Mouse (Mus musculus): ENCODE data around the gene Gm20431.
A peak's percentile ranks its signal among the peaks of the same experiment; 100 is the strongest.
"Not testable (repeated sequence)": the region's sequence is repeated elsewhere in the genome, so short reads cannot be mapped to it uniquely, and the experiment has no call there.

The Gm20431 gene

DNA sequence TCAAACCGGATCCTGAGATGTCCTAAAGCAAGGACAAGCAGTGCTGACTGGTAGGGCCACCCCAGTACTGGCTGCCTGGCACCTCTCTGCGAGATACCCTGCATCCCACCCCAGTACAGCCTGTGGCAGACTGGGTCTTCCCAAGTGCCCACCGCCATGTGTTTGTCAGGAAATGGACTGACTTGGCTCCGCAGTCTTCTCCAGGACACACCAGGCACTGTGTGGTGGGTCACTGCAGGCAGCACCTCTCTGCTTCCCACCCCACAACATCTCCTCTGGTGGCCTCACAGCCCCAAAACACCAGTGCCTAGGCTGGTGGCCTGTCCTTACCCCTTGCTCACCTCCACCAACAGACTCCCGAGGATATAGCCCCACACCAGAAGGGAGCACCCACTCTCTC is 30.9 kb downstream of the Gm20431 start:
- DNase-seq (ENCODE audit: low spot score): no peak

DNA sequence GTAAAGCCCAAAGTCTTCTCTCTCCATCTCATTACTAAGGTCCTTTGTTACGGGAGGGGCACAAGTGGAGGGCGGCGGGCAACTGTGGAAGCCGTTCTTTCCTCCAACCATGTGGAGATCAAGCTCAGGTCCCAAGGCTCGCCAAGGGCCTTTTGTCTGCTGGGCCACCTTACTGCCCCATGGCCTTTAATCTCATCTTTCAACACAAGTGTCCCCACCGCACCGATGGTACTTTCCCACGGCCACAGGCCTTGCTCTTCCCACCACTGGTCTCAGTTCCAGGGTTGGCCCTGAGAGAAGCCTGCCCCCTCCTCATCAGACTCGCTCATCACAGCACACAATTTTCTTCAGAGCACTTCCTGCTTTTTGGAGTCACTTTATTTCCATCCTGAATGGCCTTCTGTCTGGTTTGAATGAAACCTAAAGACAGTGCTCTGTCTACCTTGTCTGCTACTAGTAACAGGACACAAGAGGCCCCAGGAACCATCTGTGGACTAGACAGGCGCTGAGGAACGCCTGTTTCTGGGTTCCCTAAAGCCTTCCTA is 31.6 kb downstream of the Gm20431 start:
- no peak for DNase-seq (ENCODE audit: low spot score)

DNA sequence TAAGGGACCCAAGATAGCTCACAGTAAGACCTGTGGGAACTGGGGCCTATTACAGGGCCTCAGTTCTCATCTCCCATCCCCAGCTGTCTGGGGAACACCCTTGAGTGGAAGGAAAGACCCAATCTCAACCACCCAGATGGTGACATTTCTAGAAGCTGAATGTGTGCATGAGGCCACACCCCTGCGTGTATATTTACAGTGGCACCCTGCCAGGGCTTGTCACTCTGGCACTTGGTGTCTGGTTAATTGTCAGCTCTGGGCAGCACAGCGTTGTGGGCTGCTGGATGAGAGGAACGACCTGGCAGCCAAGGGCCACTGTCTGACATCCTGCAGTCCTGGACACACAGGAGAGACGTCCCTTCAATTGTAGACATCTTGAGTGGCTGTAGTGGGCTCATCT is 32.4 kb downstream of the Gm20431 start:
- no peak for DNase-seq (ENCODE audit: low spot score)

DNA sequence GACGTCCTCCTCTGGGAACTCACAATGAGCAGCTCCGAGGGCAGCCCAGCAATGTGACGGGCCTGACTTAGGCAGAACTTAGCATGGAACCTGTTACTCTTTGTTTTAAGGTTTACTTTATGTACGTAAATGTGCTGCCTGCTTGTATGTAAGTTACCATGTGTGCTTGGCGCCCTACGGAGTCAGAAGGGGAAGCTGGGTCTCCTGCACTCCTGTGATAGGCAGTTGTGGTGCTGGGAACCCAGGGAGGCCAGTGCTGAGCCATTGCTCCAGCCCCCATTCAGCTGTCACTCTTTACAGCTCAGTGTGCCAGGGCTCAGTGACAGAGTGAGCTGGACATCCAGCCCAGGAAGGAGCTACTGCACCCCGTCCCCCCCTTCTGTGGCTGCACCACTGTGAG is 34.3 kb downstream of the Gm20431 start:
- DNase-seq (ENCODE audit: low spot score): no peak

DNA sequence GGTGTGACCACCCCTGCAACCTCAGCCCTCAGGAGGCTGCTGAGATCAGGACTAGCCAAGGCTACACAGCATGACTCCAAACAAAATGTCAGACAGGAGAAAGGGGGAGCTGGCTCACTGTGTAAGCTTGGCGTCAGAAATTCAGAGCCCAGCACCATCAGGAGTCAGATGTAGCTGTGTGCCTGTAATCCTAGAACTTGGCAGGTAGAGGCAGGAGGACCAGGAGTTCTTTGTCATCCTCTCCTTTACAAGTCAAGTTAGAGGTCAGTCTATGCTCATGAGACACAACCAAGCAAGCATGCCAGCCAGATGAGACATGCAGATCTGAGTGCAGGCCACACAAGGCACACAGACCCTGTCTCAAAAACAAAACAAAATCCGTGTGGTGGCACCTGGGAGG is 35.6 kb downstream of the Gm20431 start:
- no peak for DNase-seq (ENCODE audit: low spot score)

DNA sequence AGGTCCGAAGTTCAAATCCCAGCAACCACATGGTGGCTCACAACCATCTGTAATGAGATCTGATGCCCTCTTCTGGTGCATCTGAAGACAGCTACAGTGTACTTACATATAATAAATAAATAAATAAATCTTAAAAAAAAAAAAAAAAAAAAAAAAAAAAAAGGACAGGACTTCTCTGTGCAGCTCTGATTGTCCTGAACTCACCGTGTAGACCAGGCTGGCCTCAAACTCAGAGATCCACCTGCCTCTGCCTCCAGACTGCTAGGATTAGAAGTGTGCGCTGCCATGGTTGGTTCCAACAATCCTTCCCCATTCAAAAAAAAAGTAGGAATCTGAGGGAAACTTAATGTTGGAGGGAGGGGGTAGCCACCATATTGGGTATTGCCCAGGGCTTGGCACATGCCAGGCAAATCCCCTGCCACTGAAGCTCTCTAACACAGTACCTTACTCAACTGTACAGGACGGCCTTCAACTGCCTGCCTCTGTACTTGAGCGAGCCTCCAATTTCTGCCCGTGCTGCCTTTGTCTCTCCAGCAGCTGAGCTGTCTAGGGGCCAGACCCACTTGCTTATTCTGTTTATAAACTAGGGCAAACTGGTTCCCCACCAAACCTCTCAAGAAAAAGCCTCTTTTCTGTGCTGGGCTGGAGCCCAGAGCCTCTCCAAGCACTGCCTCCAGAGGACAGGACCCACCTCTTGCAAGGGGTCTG is 36.8 kb downstream of the Gm20431 start:
- DNase-seq (ENCODE audit: low spot score): no peak

DNA sequence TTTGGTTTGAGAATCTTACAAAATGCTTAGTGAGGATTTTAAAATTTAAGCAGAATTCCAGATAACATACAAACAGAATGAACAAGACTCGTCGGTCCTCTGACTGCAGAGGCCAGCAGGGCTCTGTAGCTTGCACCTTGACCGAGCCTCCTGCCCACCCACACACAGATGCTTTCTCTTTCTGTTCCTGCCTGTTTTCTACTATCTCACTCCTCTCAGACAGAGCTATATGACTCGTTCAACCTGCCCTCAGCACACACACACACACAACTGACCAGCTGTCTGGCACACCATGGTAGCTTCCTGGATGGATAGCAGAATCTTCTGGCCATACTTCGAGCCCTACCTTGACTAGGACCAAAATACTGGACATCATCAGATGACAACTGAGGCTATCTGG is 38.3 kb downstream of the Gm20431 start:
- no peak for DNase-seq (ENCODE audit: low spot score)

DNA sequence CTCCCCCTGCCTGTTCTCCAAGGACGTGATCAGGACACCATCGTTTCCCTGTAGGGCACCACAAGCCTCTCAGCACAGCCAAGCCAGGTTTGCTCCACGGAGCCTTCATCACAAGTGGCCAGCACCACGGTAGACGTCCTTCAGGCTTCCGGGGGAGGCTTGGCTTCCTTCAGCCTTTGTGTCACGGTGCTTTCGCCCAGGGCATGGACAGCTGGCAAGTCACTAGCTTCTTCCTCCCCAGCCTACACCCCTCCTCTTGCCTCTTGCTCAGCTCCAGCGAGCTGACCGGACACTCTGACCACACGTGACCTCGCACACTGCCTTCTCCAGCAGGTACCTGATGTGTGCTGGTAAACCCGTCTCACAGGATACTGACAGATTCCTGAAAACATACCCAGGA is 38.9 kb downstream of the Gm20431 start:
- DNase-seq (ENCODE audit: low spot score): no peak

DNA sequence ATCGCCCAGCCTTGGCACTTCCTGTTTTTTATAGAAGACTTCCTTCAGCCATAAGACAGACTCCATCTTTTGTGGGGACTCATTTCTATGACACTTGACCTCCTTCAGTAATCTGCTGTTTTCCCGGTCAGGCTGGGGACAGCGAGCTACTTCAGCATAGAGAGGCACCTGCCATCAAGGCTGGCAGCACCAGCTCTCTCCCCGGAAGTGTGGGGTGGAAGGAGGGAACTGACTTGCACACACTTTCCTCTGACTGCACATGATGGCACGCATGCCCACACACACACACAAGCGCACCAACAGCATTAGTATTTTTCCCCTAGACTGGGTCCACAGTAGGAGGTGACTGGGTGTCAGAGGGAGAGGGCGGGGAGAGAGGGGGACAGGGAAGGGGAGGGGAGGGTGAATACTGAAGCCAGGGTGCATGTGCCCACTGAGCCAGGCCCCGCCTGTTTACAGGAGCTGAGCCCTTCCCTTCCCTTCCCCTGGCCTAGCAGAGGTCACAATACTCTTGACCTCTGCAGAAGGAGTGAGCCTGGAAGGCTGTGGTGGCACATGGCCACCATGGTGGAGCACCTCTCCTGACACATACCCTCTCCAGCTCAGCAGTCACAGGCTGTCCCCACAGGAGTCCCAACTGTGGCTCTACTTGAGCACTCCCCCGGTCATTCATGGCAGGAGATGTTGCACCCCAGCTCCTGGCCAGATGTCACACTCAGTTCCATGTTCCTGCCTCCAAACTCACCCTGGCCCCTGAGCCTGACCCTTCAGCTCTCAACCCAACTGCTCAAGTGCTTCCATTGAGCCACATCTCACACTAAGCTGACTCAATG is 39.8 kb downstream of the Gm20431 start:
- peak; percentile 21 for DNase-seq (ENCODE audit: low spot score)

DNA sequence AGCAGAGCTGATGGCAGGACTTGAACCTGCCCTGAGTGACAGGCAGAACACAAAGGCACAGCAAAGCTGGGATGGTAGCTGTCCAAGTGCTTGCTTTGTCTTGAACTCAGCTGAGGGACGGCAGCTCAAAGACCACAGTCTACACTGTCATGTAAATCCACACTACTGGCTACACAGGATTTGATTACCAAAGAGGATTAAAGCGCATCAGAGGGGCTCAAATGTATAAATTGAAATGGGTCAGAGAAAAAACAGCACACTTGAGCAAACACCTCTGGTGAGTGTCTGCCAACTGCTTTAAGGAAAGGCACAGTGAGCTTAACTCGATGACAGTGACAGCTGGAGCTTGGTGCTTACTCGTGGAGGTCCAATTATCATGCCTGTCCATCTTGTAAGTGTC is 43.8 kb downstream of the Gm20431 start:
- no peak for DNase-seq (ENCODE audit: low spot score)

DNA sequence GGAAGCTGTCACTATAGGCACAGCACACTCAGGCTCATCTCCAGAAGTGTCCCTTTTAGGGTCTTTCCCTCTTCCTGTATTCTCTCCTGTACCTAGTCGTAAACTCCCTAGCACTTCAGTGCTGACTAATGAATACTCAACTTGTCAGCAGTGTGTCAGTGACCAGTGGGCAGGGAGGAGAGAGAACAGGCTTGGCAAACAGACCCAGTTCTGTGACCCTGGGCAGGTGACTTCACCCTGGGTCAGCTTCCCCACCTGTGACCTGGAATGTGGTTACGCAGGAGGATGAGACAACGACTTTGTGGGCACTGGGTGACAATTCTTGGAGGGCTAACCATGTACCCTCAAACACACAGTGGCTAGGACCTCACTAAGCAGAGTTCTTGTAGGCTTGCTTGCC is 44.3 kb downstream of the Gm20431 start:
- no peak for DNase-seq (ENCODE audit: low spot score)

DNA sequence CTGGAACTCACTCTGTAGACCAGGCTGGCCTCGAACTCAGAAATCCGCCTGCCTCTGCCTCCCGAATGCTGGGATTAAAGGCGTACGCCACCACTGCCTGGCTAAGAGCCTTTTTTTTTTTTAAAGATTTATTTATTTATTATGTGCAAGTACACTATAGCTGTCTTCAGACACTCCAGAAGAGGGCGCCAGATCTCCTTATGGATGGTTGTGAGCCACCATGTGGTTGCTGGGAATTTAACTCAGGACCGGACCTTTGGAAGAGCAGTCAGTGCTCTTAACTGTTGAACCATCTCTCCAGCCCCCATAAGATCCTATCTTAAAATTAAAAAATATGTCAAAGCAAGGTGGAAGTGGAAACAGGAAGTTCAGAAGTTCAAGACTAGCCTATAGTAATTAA is 48.0 kb downstream of the Gm20431 start:
- DNase-seq (ENCODE audit: low spot score): not testable (repeated sequence)

DNA sequence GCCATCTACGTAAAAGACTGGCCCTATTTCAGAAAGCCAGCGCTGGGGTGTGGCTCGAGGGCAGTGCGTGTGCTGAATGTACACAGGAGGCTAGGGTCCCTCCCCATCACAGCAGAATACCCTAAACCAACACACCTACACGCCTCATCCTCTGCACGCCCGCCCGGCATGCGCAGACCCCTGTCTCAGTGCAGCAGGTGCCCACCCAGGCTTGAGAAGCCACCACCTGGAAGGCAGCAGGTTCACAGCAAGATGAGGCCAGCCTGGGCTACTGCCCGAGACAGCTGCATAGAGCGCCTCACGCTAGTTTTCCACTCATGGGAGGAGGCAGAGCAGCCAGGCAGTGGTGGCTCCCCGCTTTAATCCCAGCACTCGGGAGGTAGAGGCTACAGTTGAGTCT is 49.2 kb downstream of the Gm20431 start:
- no peak for DNase-seq (ENCODE audit: low spot score)

DNA sequence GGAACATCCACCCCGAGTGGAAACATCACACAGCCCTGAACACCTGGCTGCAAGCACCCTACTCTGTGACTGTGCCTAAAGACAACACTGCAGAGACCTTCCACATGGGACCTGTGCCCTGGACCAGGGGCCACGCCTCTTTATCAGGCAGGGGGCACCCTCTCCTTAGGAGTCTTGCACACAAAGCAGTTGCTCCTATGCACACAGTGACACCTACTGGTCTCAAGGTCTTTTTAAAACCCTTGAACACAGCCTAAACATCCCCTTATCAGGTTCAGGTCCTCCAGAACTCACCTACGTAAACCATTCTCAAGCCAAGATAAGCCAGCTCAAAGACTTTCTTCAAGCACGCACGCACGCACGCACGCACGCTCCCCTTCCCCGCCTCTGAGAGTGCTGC is 50.0 kb downstream of the Gm20431 start:
- DNase-seq (ENCODE audit: low spot score): no peak

DNA sequence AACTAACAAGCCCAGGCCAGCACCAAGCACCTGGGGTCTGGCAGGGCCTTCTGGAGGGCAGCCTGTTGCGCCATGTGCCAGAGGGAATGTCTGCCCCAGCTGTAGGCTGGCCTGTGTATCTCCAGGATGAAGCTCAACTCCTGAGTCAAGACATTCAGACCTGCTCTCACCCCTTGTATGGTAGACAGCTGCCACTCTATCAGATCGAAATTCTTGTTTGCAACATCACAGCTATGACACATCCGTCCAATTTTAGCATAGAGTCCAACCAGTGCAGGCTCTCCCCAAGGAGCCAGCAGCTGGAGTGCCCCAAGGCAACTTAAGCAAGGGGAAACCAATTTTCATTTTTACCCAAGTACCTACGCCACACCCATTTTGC is 54.6 kb downstream of the Gm20431 start:
- no peak for DNase-seq (ENCODE audit: low spot score)

DNA sequence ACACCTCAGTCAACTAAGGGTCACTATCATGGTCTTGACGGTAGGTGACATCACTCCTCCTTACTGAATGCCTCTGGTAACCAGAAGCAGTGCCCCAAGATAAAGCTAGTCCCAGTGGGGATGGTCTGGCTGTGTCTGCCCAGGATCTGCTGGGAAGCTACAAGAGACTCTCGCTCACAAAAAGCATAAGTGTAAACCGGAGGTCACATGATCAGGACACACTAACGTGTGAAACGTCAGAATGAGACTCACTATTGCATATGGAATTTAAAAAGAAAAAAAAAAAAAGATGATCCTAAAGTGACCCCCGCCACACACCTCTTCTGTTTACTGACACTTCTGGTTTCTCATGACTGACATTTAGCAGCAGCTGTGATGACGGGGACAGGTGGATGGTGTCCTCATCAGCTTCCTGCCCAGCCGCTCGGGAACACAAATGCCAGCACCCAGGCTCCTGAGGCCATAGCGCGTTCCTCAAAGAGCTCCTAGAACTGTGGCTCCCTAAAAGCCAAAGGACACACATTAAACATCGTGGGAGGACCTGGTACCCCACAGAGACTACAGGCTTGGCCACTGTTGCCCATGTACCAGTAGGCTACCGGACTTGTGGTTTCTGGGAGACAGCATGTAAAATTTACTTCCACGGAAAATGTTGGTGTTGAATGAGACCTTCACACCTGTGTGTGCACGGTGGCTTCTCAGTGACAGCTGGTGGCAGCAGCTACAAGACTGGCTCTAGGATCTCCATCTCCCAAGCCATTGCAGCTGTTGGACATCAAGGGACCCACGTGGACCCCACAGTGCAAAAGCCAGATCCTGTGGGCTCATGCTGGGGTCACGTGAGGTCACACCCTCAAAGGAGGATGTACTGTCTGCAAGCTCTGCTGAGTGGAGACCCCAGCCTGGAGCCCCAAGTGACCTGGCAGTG is 55.2 kb downstream of the Gm20431 start:
- DNase-seq (ENCODE audit: low spot score): no peak

DNA sequence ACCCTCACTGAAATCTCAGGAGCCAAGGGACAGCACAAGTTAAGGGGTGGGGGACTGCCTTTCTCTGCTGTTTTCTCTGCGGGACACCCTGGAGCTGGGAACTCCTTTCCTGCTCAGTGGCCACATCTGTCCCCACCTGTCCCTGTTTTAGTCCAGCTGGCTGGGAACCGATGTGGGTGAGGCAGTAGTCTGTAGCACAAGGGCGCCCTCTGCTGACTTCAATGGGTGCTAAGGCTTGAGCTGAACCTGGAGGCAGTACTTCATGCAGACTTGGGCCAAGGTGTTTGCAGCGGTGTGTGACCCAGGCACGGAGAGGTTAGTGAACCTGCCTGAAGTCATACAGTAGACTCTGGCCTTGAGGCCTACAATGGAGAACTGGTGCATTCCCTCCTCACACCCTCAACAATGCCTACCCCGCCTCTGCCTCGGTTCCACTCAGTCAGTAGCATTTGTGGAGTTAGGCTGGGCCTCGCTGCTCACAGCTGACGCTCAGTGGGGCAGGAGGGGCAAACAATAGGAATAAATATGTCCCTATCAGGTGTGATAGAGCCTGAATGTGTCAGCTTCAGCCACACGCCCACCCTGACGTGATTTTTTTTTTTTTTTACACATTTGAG is 56.0 kb downstream of the Gm20431 start:
- peak; percentile 73 for DNase-seq (ENCODE audit: low spot score)

DNA sequence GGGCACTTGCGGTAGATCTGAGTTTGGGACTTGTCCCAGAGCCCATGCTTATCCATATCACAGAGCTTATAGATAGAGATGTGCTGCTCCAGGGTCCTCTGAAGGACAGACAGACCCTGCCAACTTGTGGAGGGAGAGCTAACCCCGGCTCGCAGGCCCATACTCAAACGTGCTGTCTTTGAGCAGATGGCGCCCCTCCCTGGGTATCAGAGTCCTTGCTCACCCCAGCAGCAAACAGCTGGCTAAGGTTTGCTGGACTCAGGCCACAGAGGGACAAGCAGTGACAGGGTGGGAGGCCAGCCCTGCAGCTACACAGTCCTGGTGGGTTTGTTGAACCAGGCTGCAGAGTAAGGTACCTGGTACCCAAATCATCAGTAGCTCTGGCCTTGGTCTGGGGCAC is 58.3 kb downstream of the Gm20431 start:
- no peak for DNase-seq (ENCODE audit: low spot score)

DNA sequence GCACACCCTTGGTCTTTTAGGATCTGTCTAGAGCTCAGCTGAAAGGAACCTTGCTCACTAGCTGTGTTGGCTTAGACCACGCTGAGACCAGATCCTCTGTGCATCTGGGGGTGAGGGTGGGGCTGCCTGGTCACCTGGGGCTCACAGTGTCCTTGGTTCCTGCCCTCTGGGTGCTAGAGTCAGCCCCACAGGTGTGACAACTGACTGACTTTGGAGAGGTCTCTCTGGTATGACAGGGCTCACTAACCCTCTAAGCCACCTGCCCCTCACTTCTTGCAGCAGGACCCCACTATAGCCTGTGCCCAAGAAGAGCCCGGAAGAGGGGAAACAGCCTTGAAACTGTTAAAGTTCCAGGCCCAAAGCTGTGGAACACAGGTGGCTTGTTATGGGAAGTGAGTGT is 58.9 kb downstream of the Gm20431 start:
- no peak for DNase-seq (ENCODE audit: low spot score)

DNA sequence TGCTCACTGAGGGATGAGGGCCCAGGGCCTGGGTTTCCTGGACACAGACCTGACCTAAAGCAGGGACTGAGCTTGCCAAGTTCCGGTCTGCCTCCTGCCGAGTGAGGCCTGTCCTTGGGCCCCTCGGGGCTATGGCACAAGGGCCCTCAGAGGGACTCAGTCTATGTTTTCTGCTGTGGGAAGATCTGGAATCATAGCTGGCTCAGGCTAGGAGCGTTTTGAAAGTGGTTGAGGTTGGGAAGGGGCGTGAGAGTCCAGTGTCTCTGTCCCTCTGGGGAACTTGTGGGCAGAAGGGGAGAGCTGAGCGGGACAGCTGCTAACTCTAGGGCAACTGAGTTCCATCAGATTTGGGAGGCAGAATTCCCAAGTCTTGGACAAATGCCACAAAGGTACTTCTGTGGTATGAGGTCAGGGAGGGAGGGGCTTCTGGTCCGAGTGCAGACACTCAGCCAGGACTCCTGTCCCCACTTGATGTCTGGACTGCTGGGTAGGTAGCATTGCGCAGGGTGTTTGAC is 60.8 kb downstream of the Gm20431 start:
- no peak for DNase-seq (ENCODE audit: low spot score)

DNA sequence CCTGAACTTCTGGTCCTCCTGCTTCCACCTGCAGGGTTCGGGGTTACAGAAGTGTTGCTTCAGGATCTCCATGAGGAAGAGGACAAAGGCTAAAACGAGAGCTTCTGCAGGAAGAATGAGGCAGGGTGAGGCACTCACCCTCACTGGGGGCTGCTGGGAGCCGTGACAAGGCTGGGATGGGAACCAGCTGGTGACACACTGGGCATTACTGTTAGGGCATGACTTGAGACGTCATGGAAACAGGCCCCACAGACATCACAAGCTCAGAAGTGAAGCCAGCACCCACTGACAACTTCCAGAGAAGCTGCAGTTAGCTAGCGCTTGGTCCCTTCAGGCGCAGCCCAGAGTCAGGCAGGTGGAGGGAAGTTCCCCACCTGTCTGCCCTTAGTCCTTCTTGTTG is 61.4 kb downstream of the Gm20431 start:
- DNase-seq (ENCODE audit: low spot score): no peak

DNA sequence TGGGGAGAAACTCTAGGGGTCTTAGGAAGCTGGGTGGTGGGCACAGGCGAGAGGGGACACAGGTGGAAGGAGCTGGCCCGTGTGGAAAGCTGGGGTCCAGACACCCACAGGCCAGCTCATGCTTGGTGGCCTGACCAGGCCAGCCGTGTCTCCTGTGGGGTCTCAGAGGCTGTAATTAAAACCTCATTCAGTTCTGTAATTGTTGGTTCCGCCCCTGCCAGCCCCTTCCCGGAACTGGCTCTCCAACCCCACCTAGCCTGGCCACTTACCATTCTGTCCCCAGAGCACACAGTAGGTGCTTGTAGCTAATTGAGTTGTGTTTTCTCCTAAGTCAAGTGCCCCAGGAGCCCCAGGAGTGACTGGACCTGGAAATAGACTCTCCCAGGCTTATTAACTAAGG is 62.1 kb downstream of the Gm20431 start:
- DNase-seq (ENCODE audit: low spot score): no peak
